Mouse (Mus musculus) layer of hippocampus, postnatal 36 days (tissue): ENCODE results near the gene Stat3. TPM values are rescaled to one million over a fixed set of nuclear protein-coding genes. Genes with fewer than 3 reads are reported as not detected.
A peak's percentile ranks its signal among the peaks of the same experiment; 100 is the strongest.

Experiments used
- DNase-seq, 2 experiments: peaks; one replicate each; pipeline ENCODE4 v3.0.0; 2022
- total RNA-seq, 2 experiments: library from RNA; stranded (reverse); gene quantifications; 2 replicates each; pipeline ENCODE4 v1.2.3; 2021

The Stat3 gene
- total RNA-seq, 2 experiments from 2014 or later = 34.2 to 44.7 TPM

- peak; percentile 33 to 37 for DNase-seq
These were observed 88.4 kb downstream of the Stat3 start for GRCm38 (mm10) chr11:100850778-100851528.

GRCm38 (mm10) chr11:100850038-100850777 lies 89.1 kb downstream of the Stat3 start, which contains the start of gene Stat5b:
Gene Stat5b (minus strand): TSS chr11:100850724.
- DNase-seq = peak; percentile 42 to 48

GRCm38 (mm10) chr11:100849456-100850037 lies 89.8 kb downstream of the Stat3 start:
- DNase-seq = no peak

GRCm38 (mm10) chr11:100848789-100849379 lies 90.5 kb downstream of the Stat3 start:
- DNase-seq = no peak

GRCm38 (mm10) chr11:100848080-100848479 lies 91.3 kb downstream of the Stat3 start:
- no peak for DNase-seq

- no peak for DNase-seq
These were observed 91.8 kb downstream of the Stat3 start for GRCm38 (mm10) chr11:100847572-100847971.

GRCm38 (mm10) chr11:100845793-100846192 lies 93.5 kb downstream of the Stat3 start:
- no peak for DNase-seq

GRCm38 (mm10) chr11:100844121-100844520 lies 95.2 kb downstream of the Stat3 start:
- no peak for DNase-seq

- DNase-seq = no peak
These were observed 96.2 kb downstream of the Stat3 start for GRCm38 (mm10) chr11:100843070-100843669.

- DNase-seq = no peak
These were observed 97.3 kb downstream of the Stat3 start for GRCm38 (mm10) chr11:100842025-100842424.

- no peak for DNase-seq
These were observed 98.5 kb downstream of the Stat3 start for GRCm38 (mm10) chr11:100840866-100841265.

GRCm38 (mm10) chr11:100839523-100839922 lies 99.8 kb downstream of the Stat3 start:
- DNase-seq = no peak

- DNase-seq = no peak
These were observed 100.4 kb downstream of the Stat3 start for GRCm38 (mm10) chr11:100838894-100839293.

- no peak for DNase-seq
These were observed 102.2 kb downstream of the Stat3 start for GRCm38 (mm10) chr11:100836923-100837702.

Other genes with a start within 250 kb of the Stat3 start
- gene Zfp385c, start 247.1 kb downstream of the Stat3 start, total RNA-seq = under 1 TPM; 0.15 to 0.66 TPM
- 1 to 10 TPM; 1.5 to 3.4 TPM for gene Dhx58, start 235.3 kb downstream of the Stat3 start, total RNA-seq
- 10 to 100 TPM; 53.0 to 54.4 TPM for gene Kat2a, start 227.1 kb downstream of the Stat3 start, total RNA-seq
- gene Hspb9, start 225.7 kb downstream of the Stat3 start, total RNA-seq = not detected
- gene Rab5c, start 201.3 kb downstream of the Stat3 start, total RNA-seq = 100 to 1,000 TPM; 143 to 149 TPM
- 1 to 10 TPM; 1.7 TPM for gene Kcnh4, start 179.6 kb downstream of the Stat3 start, total RNA-seq
- gene Hcrt, start 176.6 kb downstream of the Stat3 start, total RNA-seq = not detected
- gene Ghdc, start 168.6 kb downstream of the Stat3 start, total RNA-seq = 1 to 10 TPM; 6.2 to 9.9 TPM
- 10 to 100 TPM; 11.7 to 12.7 TPM for gene Stat5b, start 88.8 kb downstream of the Stat3 start, total RNA-seq
- 1 to 10 TPM; 1.1 to 1.5 TPM for gene Stat5a, start 80.2 kb downstream of the Stat3 start, total RNA-seq
- 10 to 100 TPM; 12.4 to 14.5 TPM for gene Cavin1, start 31.3 kb upstream of the Stat3 start, total RNA-seq
- 100 to 1,000 TPM; 464 to 482 TPM for gene Atp6v0a1, start 69.9 kb upstream of the Stat3 start, total RNA-seq
- 1 to 10 TPM; 7.2 to 9.1 TPM for gene Naglu, start 130.5 kb upstream of the Stat3 start, total RNA-seq
- gene Hsd17b1, start 138.9 kb upstream of the Stat3 start, total RNA-seq = 1 to 10 TPM in 1 of 2 experiments, under 1 TPM in 1; 0.67 to 1.7 TPM
- 10 to 100 TPM; 27.0 to 28.0 TPM for gene Coasy, start 143.0 kb upstream of the Stat3 start, total RNA-seq
- gene Mlx, start 147.7 kb upstream of the Stat3 start, total RNA-seq = 10 to 100 TPM; 42.1 to 53.7 TPM
- gene Psmc3ip, start 155.9 kb upstream of the Stat3 start, total RNA-seq = 1 to 10 TPM; 3.6 to 3.9 TPM
- gene Retreg3, start 180.4 kb upstream of the Stat3 start, total RNA-seq = 10 to 100 TPM; 58.7 to 61.1 TPM
- 10 to 100 TPM; 39.7 to 41.8 TPM for gene Tubg1, start 180.4 kb upstream of the Stat3 start, total RNA-seq
- 10 to 100 TPM; 39.9 to 40.7 TPM for gene Tubg2, start 216.4 kb upstream of the Stat3 start, total RNA-seq
- gene Cntnap1, start 231.0 kb upstream of the Stat3 start, total RNA-seq = 100 to 1,000 TPM; 168 to 169 TPM
- 10 to 100 TPM; 12.5 to 14.8 TPM for gene Plekhh3, start 231.8 kb upstream of the Stat3 start, total RNA-seq
- not detected for gene Ccr10, start 235.9 kb upstream of the Stat3 start, total RNA-seq